Mouse (Mus musculus): Measurements from ENCODE around the gene Cyp11a1. TPM values are rescaled to one million over a fixed set of nuclear protein-coding genes. Genes with fewer than 3 reads are reported as not detected.

Cyp11a1 gene
- polyA plus RNA-seq, 1 experiment from 2014 or later, result 0.74 TPM

GRCm38 (mm10) chr9:57963998-57964395 is 42.2 kb upstream of the Cyp11a1 start:
- no peak for ATAC-seq (ENCODE audit: low read depth)
- H3K4me2 ChIP-seq (ENCODE audit: low read depth, low read length), result no peak overlapping the region
- WGBS, result 74% methylated on average over 5 of the region's 5 CpGs
- no peak overlapping the region for H3K27ac ChIP-seq (ENCODE audit: low read length)
- no peaks in the 10 kb centered on the region for H3K9me3 ChIP-seq (ENCODE audit: control insufficient read depth, low read length)
- no peaks in the 10 kb centered on the region for H3K36me3 ChIP-seq (ENCODE audit: control insufficient read depth, insufficient read depth, low read length)
- no peak overlapping the region for H3K4me3 ChIP-seq (ENCODE audit: low read length)
- no peaks in the 10 kb centered on the region for H3K27me3 ChIP-seq (ENCODE audit: control insufficient read depth, insufficient read depth, low read depth, low read length)
- H3K4me1 ChIP-seq (replicated peaks; ENCODE audit: control insufficient read depth, insufficient read depth, low read length), result peaks cover 8% of the 10 kb centered on the region; the same call in 1 of the 2 replicates
- no peak overlapping the region for H3K9ac ChIP-seq (ENCODE audit: low read length)

GRCm38 (mm10) chr9:57964528-57965250 is 41.5 kb upstream of the Cyp11a1 start:
- 72% methylated on average over 6 of the region's 6 CpGs for WGBS
- H3K27me3 ChIP-seq (ENCODE audit: control insufficient read depth, insufficient read depth, low read depth, low read length), result no peaks in the 10 kb centered on the region
- H3K4me3 ChIP-seq (ENCODE audit: low read length), result no peak overlapping the region
- no peak overlapping the region for H3K4me2 ChIP-seq (ENCODE audit: low read depth, low read length)
- H3K4me1 ChIP-seq (replicated peaks; ENCODE audit: control insufficient read depth, insufficient read depth, low read length), result peaks cover 8% of the 10 kb centered on the region; the same call in 1 of the 2 replicates
- H3K9ac ChIP-seq (ENCODE audit: low read length), result no peak overlapping the region
- H3K36me3 ChIP-seq (ENCODE audit: control insufficient read depth, insufficient read depth, low read length), result no peaks in the 10 kb centered on the region
- H3K27ac ChIP-seq (ENCODE audit: low read length), result no peak overlapping the region
- H3K9me3 ChIP-seq (ENCODE audit: control insufficient read depth, low read length), result no peaks in the 10 kb centered on the region
- no peak for ATAC-seq (ENCODE audit: low read depth)

GRCm38 (mm10) chr9:57965281-57966185 is 40.7 kb upstream of the Cyp11a1 start:
- no peaks in the 10 kb centered on the region for H3K27me3 ChIP-seq (ENCODE audit: control insufficient read depth, insufficient read depth, low read depth, low read length)
- no peak overlapping the region for H3K4me2 ChIP-seq (ENCODE audit: low read depth, low read length)

GRCm38 (mm10) chr9:57967237-57967960 is 38.8 kb upstream of the Cyp11a1 start:
- ATAC-seq (ENCODE audit: low read depth), result no peak
- WGBS, result 70% methylated on average over 14 of the region's 14 CpGs

More at GRCm38 (mm10) chr9:57965281-57966185, 40.7 kb upstream of the Cyp11a1 start:
- H3K9me3 ChIP-seq (ENCODE audit: control insufficient read depth, low read length), result no peaks in the 10 kb centered on the region
- no peak for ATAC-seq (ENCODE audit: low read depth)
- peak overlapping the region; percentile 44 for H3K27ac ChIP-seq (ENCODE audit: low read length)
- WGBS, result 43% methylated on average over 12 of the region's 12 CpGs
- no peak overlapping the region for H3K4me3 ChIP-seq (ENCODE audit: low read length)
- H3K36me3 ChIP-seq (ENCODE audit: control insufficient read depth, insufficient read depth, low read length), result no peaks in the 10 kb centered on the region
- peaks cover 8% of the 10 kb centered on the region; the same call in 1 of the 2 replicates for H3K4me1 ChIP-seq (replicated peaks; ENCODE audit: control insufficient read depth, insufficient read depth, low read length)
- no peak overlapping the region for H3K9ac ChIP-seq (ENCODE audit: low read length)

GRCm38 (mm10) chr9:57968166-57968771 is 37.9 kb upstream of the Cyp11a1 start:
- Histone ChIP-seq H3K4me1 (replicated peaks; ENCODE audit: control insufficient read depth, insufficient read depth, low read length) (peaks cover 13% of the 10 kb centered on the region), H3K4me2 (ENCODE audit: low read depth, low read length) (no peak overlapping the region), H3K36me3 (ENCODE audit: control insufficient read depth, insufficient read depth, low read length) (no peaks in the 10 kb centered on the region), H3K9ac (ENCODE audit: low read length) (no peak overlapping the region), H3K4me3 (ENCODE audit: low read length) (no peak overlapping the region), H3K27me3 (ENCODE audit: control insufficient read depth, insufficient read depth, low read depth, low read length) (no peaks in the 10 kb centered on the region), H3K9me3 (ENCODE audit: control insufficient read depth, low read length) (no peaks in the 10 kb centered on the region), H3K27ac (ENCODE audit: low read length) (no peak overlapping the region)
- ATAC-seq (ENCODE audit: low read depth), result no peak
- 67% methylated on average over 9 of the region's 9 CpGs for WGBS

More at GRCm38 (mm10) chr9:57967237-57967960, 38.8 kb upstream of the Cyp11a1 start:
- Histone ChIP-seq H3K4me2 (ENCODE audit: low read depth, low read length) (no peak overlapping the region), H3K36me3 (ENCODE audit: control insufficient read depth, insufficient read depth, low read length) (no peaks in the 10 kb centered on the region), H3K4me1 (replicated peaks; ENCODE audit: control insufficient read depth, insufficient read depth, low read length) (peaks cover 7% of the 10 kb centered on the region), H3K4me3 (ENCODE audit: low read length) (no peak overlapping the region), H3K27me3 (ENCODE audit: control insufficient read depth, insufficient read depth, low read depth, low read length) (no peaks in the 10 kb centered on the region), H3K27ac (ENCODE audit: low read length) (no peak overlapping the region), H3K9me3 (ENCODE audit: control insufficient read depth, low read length) (no peaks in the 10 kb centered on the region), H3K9ac (ENCODE audit: low read length) (no peak overlapping the region)

DNA sequence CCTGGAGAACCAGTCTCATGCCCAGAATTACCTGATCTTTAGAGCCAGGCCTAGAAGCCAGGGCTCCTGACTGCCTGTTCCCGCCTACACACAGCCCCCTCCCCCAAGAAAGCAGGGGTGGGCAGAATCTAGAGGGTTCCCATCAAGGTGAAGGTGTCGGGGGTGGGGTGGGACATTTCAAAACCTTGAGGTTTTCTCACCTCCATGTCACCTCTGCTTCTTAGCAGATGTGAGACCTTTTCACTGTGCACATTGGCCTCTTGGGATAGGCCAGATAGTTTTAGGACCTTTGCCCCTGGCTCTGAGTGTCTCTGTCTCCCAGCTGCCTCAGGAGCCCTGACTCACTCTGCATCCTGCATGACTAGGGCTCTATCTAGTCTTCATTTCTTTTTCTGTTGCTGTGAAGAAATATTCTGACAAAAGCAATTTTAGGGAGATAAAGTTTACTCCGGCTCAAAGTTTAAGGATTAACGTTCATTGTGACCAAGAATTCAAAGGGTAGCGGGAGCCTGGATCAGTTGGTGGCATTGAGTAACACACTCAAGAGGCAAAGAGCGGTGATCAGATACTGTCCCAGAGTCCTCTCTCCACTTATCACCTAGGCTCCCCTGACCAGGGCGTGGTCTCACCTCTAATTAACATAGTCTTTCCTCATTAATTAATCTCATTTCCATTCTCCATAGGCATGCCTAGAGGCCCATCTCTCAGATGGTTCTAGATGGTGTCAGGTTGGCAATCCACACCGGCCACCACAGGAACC is 37.2 kb upstream of the Cyp11a1 start:
- no peak for ATAC-seq (ENCODE audit: low read depth)
- no peak overlapping the region for H3K27ac ChIP-seq (ENCODE audit: low read length)

DNA sequence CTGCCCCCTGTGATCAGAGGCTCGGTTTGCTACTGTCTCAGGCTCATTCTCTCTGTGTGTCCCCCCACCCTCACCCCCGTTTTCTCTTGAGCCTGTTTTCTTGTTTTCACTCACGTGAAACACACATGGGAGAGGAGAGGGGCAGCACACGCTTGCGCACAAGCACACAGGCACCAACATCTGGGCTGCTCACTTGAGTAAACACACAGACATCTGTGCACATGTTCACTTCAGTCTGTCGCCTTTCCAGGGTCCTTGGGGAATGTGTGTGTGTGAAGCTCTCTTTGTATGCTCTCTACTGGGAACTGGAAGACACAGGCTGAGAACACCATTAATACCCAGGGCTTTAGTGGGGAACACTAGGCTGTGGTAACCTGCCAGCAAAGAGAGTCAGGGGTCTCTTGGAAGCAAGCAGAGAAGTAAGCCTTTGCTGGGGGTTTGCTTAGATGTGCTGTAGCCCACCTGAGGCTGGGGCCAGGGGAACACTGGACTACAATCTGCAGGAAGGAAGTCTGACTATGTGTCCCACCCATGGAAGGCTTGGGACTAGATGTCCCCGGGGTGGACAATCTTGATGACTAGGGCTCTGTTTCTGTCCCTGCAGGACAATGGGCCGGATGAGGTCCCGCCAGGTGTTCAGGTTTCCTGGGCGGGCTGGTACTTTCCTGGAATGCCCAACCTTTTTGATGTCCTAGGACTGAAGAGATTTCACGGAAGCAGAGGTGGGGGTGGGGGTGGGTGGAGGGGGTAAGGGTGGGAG is 36.3 kb upstream of the Cyp11a1 start:
- no peaks in the 10 kb centered on the region for H3K9me3 ChIP-seq (ENCODE audit: control insufficient read depth, low read length)
- ATAC-seq (ENCODE audit: low read depth), result no peak
- WGBS, result 69% methylated on average over 11 of the region's 11 CpGs

More for the DNA sequence above, 37.2 kb upstream of the Cyp11a1 start:
- H3K4me2 ChIP-seq (ENCODE audit: low read depth, low read length), result no peak overlapping the region
- H3K9ac ChIP-seq (ENCODE audit: low read length), result no peak overlapping the region
- H3K36me3 ChIP-seq (ENCODE audit: control insufficient read depth, insufficient read depth, low read length), result no peaks in the 10 kb centered on the region
- H3K4me1 ChIP-seq (replicated peaks; ENCODE audit: control insufficient read depth, insufficient read depth, low read length), result peaks cover 14% of the 10 kb centered on the region
- 83% methylated on average over 8 of the region's 8 CpGs for WGBS
- H3K9me3 ChIP-seq (ENCODE audit: control insufficient read depth, low read length), result no peaks in the 10 kb centered on the region
- no peak overlapping the region for H3K4me3 ChIP-seq (ENCODE audit: low read length)
- no peaks in the 10 kb centered on the region for H3K27me3 ChIP-seq (ENCODE audit: control insufficient read depth, insufficient read depth, low read depth, low read length)

GRCm38 (mm10) chr9:57971413-57971812 is 34.8 kb upstream of the Cyp11a1 start:
- WGBS, result 84% methylated on average over 5 of the region's 5 CpGs
- no peak overlapping the region for H3K4me2 ChIP-seq (ENCODE audit: low read depth, low read length)
- H3K27me3 ChIP-seq (ENCODE audit: control insufficient read depth, insufficient read depth, low read depth, low read length), result no peaks in the 10 kb centered on the region
- no peaks in the 10 kb centered on the region for H3K9me3 ChIP-seq (ENCODE audit: control insufficient read depth, low read length)
- peaks cover 11% of the 10 kb centered on the region for H3K4me1 ChIP-seq (replicated peaks; ENCODE audit: control insufficient read depth, insufficient read depth, low read length)
- H3K9ac ChIP-seq (ENCODE audit: low read length), result no peak overlapping the region
- no peak overlapping the region for H3K4me3 ChIP-seq (ENCODE audit: low read length)
- no peak overlapping the region for H3K27ac ChIP-seq (ENCODE audit: low read length)
- ATAC-seq (ENCODE audit: low read depth), result no peak
- no peaks in the 10 kb centered on the region for H3K36me3 ChIP-seq (ENCODE audit: control insufficient read depth, insufficient read depth, low read length)

More for the DNA sequence above, 36.3 kb upstream of the Cyp11a1 start:
- Histone ChIP-seq H3K27ac (ENCODE audit: low read length) (peak overlapping the region; percentile 7; the same call in 1 of the 2 replicates), H3K36me3 (ENCODE audit: control insufficient read depth, insufficient read depth, low read length) (no peaks in the 10 kb centered on the region), H3K9ac (ENCODE audit: low read length) (no peak overlapping the region), H3K27me3 (ENCODE audit: control insufficient read depth, insufficient read depth, low read depth, low read length) (no peaks in the 10 kb centered on the region), H3K4me1 (replicated peaks; ENCODE audit: control insufficient read depth, insufficient read depth, low read length) (peaks cover 14% of the 10 kb centered on the region), H3K4me3 (ENCODE audit: low read length) (no peak overlapping the region), H3K4me2 (ENCODE audit: low read depth, low read length) (no peak overlapping the region)

Data from lung, embryonic 16.5 days (tissue).